Mouse (Mus musculus) stomach, postnatal 0 days (tissue): ENCODE measurements around the gene Adcy5.

Experiments used
- CTCF ChIP-seq: IDR thresholded peaks from 2 replicates; pipeline ENCODE4 v1.5.1; 2016; ENCODE audit warnings: antibody characterized with exemption, low read depth, mild to moderate bottlenecking, moderate library complexity
- EP300 ChIP-seq: optimal IDR thresholded peaks from 2 replicates; pipeline ENCODE3; 2016; ENCODE audit warnings: antibody characterized with exemption

DNA sequence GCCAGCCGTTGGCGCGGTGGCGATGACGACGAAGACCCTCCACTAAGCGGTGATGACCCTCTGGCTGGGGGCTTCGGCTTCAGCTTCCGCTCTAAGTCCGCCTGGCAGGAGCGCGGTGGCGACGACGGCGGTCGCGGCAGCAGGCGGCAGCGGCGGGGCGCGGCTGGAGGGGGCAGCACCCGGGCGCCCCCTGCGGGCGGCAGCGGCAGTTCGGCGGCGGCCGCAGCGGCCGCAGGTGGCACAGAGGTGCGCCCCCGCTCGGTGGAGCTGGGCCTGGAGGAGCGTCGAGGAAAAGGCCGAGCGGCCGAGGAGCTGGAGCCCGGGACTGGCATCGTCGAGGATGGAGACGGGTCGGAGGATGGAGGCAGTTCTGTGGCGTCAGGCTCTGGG, 1.6 kb downstream of the Adcy5 start:
- no peak for TF ChIP-seq EP300
- TF ChIP-seq CTCF: peak; percentile 72
